Mouse (Mus musculus) cerebellum, adult 11 months (tissue): ENCODE data around the gene Srxn1.

Experiments used
- DNase-seq: peaks from one replicate; pipeline ENCODE4 v3.0.0; 2022

Srxn1 gene

GRCm38 (mm10) chr2:152090486-152090885 is 14.8 kb upstream of the Srxn1 start:
- DNase-seq = no peak

GRCm38 (mm10) chr2:152091342-152092056 is 13.8 kb upstream of the Srxn1 start:
- DNase-seq = no peak

GRCm38 (mm10) chr2:152092927-152093326 is 12.4 kb upstream of the Srxn1 start:
- no peak for DNase-seq

GRCm38 (mm10) chr2:152093356-152093792 is 11.9 kb upstream of the Srxn1 start:
- no peak for DNase-seq

GRCm38 (mm10) chr2:152094856-152095545 is 10.3 kb upstream of the Srxn1 start:
- no peak for DNase-seq

GRCm38 (mm10) chr2:152096922-152097321 is 8.4 kb upstream of the Srxn1 start:
- DNase-seq = no peak

- DNase-seq = no peak
Measured at GRCm38 (mm10) chr2:152097916-152098315, 7.4 kb upstream of the Srxn1 start.

GRCm38 (mm10) chr2:152099538-152099937 is 5.8 kb upstream of the Srxn1 start:
- no peak for DNase-seq

- no peak for DNase-seq
Measured at GRCm38 (mm10) chr2:152101761-152102160, 3.6 kb upstream of the Srxn1 start.

GRCm38 (mm10) chr2:152102369-152102768 is 2.9 kb upstream of the Srxn1 start:
- DNase-seq = no peak

GRCm38 (mm10) chr2:152104711-152105317 is 502 bp upstream of the Srxn1 start:
- no peak for DNase-seq

- DNase-seq = no peak
Measured at GRCm38 (mm10) chr2:152106225-152106595, 894 bp downstream of the Srxn1 start.

GRCm38 (mm10) chr2:152106597-152106996 is 1.3 kb downstream of the Srxn1 start:
- DNase-seq = no peak

- no peak for DNase-seq
Measured at GRCm38 (mm10) chr2:152108702-152109101, 3.4 kb downstream of the Srxn1 start.

GRCm38 (mm10) chr2:152109386-152109785 is 4.1 kb downstream of the Srxn1 start:
- DNase-seq = no peak

- DNase-seq = no peak
Measured at GRCm38 (mm10) chr2:152111311-152111710, 6.0 kb downstream of the Srxn1 start.

GRCm38 (mm10) chr2:152111920-152112319 is 6.6 kb downstream of the Srxn1 start:
- DNase-seq = peak; percentile 85

GRCm38 (mm10) chr2:152112490-152112889 is 7.2 kb downstream of the Srxn1 start:
- DNase-seq = no peak

GRCm38 (mm10) chr2:152112970-152113369 is 7.7 kb downstream of the Srxn1 start:
- DNase-seq = no peak

GRCm38 (mm10) chr2:152114057-152114975 is 9.0 kb downstream of the Srxn1 start:
- DNase-seq = no peak

- no peak for DNase-seq
Measured at GRCm38 (mm10) chr2:152117694-152118093, 12.4 kb downstream of the Srxn1 start.

GRCm38 (mm10) chr2:152119228-152119865 is 14.0 kb downstream of the Srxn1 start:
- no peak for DNase-seq
